Mouse (Mus musculus) WW6 (cell line): Measurements from ENCODE around the gene Cacna1h.
A peak's percentile ranks its signal among the peaks of the same experiment; 100 is the strongest.

Experiments used
- DNase-seq: peaks from one replicate; pipeline ENCODE4 v3.0.0-alpha.2; 2013; ENCODE audit warnings: low read depth, low spot score

Gene Cacna1h

DNA sequence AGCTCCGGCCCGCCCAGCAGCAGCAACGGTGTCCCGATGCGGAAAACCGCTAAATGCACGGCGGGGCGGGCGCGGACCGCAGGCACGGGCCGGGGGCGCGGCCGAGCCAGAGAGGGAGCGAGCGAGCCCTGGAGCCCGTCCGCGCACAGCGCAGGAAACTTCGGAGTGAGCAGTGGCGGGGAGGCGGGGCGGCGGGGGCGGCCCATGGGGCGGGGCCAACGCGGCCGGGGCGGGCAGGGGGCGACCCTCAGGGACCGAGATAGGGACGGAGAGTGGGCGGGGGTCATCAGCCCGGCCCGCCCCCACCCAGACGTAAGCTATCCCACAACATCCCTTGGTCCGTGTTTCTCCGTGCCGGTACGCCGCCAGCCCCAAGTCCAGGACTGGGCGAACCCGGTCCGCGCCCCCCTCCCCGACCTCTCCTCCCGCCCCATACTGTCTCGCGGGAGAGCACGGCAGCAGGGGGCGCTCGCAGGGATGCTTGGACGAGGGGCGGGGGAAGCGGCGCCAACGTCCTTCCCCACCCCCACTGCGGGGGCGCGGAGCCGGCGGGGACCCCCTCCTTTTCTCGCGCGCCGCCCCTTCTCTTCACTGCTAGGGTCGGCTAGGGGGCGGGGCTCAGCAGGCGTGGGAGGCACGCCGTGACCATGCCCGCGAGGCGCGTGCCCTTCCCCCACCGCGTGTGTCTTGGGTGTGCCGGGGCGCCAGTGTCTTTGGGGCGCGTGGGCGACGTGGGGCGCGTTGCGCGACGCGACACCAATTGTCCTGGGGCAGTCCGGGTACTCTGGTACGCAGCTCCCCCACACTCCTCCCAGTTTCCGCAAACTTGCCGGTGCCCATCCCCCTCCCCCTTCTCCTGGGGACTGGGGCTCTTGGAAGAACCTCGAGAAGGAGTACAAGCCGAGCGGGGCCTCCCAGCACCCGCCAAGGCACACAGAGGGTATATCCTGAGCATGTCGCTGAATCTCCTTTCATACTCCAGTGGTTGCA lies at the start of gene Cacna1h:
Gene Cacna1h, minus strand, starts transcription at position 167 of the 990 bp plus-strand sequence.
- peak; percentile 52 for DNase-seq

DNA sequence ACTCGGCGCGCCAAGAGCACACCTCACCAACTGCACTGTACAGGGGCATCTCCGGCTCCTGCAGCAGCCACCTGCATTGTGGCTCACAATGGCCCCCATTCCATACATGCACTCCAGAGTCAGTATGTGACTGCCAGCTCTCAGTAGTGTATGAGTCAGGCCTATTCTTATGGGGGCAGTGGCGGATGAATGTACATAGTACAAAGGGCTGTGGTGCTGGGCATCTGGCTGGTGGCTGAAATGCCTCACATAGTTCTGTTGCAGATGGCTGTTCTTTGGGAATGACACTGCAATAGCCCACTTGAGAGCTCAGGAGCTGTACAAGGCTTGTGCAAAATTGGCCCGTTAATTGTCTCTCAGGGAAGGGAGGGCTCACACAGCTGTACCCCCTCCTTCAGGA lies 48.5 kb upstream of the Cacna1h start:
- no peak for DNase-seq

- no peak for DNase-seq
These were observed 47.2 kb upstream of the Cacna1h start for GRCm38 (mm10) chr17:25480820-25481219.

GRCm38 (mm10) chr17:25480152-25480551 lies 46.6 kb upstream of the Cacna1h start:
- no peak for DNase-seq

- no peak for DNase-seq
These were observed 42.6 kb upstream of the Cacna1h start for GRCm38 (mm10) chr17:25475946-25476744.

GRCm38 (mm10) chr17:25474330-25475077 lies 40.9 kb upstream of the Cacna1h start:
- DNase-seq, result peak; percentile 78

- DNase-seq, result no peak
These were observed 38.5 kb upstream of the Cacna1h start for GRCm38 (mm10) chr17:25472044-25472443.

- no peak for DNase-seq
These were observed 37.8 kb upstream of the Cacna1h start for GRCm38 (mm10) chr17:25471418-25471817.

- DNase-seq, result no peak
These were observed 36.2 kb upstream of the Cacna1h start for GRCm38 (mm10) chr17:25469798-25470197.

DNA sequence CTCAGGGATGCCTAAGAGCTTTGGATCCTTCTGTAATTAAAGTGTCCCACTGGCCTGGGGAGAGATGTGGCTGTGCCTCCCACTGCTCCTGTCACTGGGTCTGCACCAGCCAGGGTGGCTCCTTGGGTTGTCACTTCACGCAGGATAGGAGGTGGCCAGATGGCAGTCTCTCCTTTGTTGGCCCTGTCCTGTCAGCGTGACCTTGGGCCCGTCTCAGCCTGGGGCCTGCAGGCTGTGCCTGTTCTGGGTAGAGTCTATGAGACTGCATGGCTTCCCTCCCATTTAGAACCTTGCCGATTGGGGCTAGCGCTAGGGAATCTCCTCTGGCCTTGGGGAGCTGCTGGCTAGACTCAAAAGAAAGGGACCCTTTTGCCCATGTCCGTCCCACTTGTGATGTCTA lies 34.7 kb upstream of the Cacna1h start:
- DNase-seq, result no peak

- DNase-seq, result no peak
These were observed 34.2 kb upstream of the Cacna1h start for GRCm38 (mm10) chr17:25467781-25468180.

DNA sequence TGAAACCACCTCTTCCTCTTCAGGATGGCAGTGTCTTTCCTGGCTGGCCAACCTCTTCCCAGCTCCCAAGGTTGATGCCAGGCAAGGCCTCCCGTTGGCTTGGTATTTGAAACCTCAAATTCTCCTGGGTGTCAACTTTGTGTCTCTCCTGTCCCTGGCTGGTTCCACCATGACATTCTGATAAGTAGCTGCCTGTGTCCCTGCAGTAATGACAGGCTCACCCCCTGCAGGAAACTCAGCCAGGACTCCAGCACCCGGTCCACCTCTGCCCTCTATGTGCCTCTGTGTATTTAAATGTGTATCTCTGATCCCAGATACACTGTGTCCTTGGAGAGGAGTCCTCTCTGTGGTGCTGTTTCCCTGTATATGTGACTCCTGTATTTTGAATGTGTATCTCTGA lies 32.7 kb upstream of the Cacna1h start:
- no peak for DNase-seq

DNA sequence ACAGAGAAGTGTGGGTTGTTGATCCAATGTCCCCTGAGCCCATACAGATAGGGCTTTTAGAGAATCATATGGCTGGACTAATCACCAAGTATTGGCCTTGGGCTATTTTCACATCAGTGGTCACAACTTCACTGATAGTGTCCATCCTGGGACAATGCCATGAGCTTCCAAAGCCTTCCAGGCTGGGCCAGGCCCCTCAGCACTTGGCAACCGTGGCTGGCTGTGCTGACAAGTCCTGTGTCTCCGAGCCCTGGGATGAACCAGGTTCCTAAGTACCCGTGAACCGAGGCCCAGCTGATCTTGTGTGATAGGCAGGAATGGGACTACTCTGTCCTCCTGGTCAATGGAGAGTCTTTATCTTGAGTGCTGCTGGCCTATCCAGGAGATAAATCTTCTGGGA lies 30.5 kb upstream of the Cacna1h start:
- DNase-seq, result no peak

GRCm38 (mm10) chr17:25463326-25463945 lies 29.9 kb upstream of the Cacna1h start:
- DNase-seq, result no peak

DNA sequence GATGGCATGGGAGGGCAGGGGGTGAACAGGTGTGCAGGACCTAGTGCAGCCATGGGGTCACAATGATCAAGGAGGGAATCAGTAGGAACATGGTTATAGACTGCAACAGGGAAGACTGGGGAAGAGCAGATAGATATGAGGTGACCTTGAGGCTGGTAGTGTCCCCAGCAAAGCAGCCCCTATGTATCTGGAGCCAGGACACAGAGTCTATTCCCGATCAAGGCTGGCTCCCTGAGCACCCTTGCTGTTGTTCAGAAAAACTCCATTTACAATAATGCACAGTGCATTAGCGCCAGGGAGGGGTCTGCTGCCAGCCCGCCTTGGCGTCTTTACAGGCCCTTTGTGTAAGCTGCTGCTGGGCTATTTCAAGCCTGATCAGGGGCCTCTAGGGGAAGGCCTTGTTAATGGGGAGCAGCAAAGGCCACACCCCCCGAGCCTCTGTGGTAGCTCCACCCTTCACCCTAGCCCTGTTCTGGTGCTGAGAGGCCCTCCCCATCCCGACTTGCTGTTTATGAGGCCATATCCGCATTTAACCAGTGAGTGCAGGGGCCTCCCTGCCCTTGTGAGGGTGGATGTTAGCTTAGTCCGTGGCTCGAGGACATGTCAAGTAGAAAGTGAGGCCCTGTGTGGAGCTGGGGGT lies 28.8 kb upstream of the Cacna1h start:
- no peak for DNase-seq

DNA sequence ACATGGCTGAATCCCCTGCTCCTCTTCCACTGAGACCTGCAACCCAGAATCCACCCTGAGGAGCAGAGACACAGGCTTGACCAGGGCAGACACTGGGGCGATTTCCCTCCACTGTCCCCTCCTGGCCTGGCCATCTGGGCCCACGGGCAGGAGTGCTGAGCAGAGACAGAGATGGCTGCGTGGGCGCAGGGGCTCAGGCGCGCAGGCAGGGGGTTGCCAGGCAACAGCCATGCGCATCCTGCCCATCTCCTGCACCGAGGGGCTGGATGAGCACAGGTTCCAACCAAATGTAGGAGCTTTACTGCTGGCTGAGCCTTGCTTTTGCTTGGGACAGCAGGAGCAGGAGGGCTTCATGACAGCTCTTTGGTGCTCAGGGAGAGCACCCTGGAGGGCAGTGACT lies 23.0 kb upstream of the Cacna1h start:
- DNase-seq, result no peak

GRCm38 (mm10) chr17:25454272-25454671 lies 20.7 kb upstream of the Cacna1h start, which contains the start of gene Tekt4:
Tekt4 (plus strand) TSS chr17:25454615.
- no peak for DNase-seq

DNA sequence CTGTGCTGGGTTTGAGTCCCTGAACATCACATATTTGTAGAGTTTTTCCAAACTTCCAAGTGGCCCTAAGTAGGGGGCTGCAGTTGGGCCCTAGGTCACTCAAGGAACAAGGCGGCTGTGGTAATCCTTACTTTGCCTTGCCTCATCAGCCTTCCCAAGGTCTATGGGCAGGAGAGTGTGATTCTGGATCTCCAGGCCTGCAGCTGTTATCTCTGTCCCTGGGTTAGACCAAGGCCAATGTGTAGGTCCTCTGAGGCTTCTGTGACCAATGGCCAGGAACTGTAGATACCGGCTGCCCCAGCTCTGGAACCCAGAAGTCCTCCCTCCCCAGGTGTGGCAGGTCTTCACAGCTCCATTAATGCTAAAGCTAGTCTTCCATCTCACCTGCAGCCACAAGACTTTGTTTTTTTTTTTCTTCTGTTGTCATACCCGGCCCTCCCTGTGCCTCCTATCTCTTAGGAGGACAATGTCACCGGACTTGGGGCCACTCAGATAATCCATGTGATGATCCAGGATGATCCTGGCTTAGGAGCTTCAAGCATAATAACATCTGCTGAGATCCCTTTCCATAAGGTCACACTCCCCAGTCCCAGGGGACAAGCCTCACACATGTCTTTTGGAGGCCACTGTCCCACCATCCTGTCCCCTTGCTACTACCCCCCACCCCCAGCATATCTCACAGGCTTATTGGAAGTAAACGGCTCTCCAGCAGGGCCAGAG lies 18.8 kb upstream of the Cacna1h start:
- DNase-seq, result no peak

DNA sequence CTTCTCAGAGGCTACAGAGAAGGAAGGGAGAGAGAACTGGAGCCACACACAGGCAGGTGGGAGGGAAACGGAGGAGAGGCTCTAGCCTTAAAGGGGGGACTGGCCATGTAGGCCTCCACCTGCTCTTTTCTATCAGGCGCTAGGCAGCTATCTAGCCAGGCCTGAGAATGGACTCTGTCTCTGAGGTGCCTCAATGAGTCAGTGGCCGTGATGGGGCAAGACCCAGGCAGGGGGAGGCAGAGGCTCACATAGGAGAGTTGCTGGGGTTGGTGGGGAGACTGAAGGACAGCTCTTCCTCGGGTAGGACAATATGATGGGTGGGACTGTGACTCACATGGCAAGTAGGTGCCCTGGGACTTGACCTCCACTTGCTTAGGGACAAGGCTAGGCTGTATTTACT lies 16.7 kb upstream of the Cacna1h start:
- DNase-seq, result no peak

GRCm38 (mm10) chr17:25447865-25448264 lies 14.3 kb upstream of the Cacna1h start:
- no peak for DNase-seq
